Mouse (Mus musculus) adrenal gland, adult 10 weeks (tissue): ENCODE data around the gene Zfp358. TPM values are rescaled to one million over a fixed set of nuclear protein-coding genes. Genes with fewer than 3 reads are reported as not detected.

Source experiments
- polyA plus RNA-seq: library from polyadenylated mRNA; stranded (reverse); fragments of 350-450 nt; fragmentation: Illumina TruSeq; extraction: RNeasy Lipid Tissue Mini Kit (QIAGEN cat#74804); gene quantifications from one replicate; pipeline ENCODE4 v1.2.3, GENCODE M21; 2014; ENCODE audit warnings: low read depth, low replicate concordance

The Zfp358 gene
- polyA plus RNA-seq: 2.8 TPM

DNA sequence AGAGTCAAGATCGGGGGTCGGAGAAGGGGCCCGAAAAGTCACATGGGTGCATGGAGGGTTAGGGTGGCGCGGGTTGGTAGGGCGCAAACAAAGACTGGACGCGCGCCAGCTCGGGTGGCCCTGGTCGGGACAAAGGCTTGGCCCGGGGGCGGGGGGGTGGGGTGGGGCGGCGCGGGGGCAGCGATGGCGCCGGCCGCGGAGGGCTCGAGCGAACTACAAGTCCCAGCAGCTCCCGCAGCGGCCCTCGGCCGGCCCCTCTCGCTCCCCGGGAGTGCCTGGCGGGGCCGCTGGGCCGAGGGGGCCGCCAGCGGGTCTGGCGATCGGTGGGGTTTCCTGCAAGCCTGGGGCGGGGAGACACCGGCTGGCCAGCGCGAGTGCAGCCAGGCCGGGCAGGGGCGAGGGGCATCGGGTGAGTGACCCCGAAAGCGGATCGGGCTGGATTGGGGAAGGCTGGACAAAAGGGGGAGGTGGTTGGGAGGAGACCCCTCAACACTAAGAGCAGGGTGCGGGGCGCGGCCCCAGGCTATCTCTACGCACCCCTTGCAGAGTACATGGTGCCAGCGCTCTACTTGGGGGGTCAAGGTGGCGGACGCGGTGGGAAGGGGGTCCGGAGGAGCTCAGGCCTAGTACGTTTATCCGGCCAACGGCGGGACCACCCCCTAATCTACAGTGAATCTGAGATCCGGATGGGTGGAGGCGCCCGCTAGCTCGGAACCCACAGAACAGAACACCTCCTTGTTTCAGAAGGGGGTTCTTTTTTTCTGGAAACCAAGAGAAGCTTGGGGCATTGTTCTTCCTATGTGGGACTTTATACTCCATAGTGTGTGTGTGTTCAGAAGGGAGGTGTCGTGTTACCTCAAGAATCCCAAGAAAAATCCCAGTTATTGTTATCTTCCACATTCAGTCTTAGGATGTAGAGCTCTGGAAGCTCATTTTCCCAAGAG is at the start of gene Zfp358:
Zfp358 (plus strand) TSS at position 238 of the 944 bp plus-strand sequence.

DNA sequence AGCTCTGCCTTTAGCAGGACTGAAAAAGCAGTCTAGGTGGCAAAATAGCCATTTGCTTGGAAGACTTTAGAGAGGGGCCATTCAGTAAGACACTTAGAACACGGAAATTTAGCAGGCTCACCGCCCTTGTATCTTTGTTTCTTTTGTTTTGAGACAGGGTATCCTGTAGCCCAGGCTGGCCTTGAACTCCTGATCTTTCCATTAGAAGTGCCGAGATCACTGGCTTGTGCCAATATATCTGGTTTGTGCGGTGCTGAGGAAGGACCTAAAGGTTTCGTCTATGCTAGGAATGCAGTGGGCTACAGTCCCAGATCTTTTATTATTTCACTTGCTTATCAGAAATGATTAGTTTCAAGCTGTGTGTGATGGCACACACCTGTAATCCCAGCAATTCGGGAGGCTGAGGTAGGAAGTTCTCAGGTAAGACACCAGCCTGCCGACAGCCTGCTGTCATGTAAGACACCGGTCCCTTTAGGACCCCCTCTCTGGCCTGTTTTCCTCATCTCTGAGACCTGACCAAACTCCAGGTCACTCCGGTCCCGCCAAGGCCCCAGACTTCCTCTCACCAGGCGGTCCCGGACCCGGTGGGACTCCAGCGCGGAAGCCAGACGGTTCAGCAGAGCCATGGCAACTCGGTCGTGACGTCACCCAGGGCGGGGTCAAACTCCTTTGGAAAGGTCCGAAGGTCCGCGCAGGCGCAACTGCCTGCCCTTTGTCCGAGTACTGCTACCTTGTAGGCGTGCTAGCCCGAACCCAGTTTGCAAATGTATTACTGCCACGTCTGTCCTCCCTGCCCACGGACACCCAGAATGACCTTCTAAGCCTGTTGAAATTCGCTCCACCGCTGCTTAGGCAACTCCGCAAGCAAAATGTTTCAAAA is 25.7 kb upstream of the Zfp358 start, which contains the start of gene Pex11g:
Pex11g (minus strand) TSS at position 675 of the 880 bp plus-strand sequence.

DNA sequence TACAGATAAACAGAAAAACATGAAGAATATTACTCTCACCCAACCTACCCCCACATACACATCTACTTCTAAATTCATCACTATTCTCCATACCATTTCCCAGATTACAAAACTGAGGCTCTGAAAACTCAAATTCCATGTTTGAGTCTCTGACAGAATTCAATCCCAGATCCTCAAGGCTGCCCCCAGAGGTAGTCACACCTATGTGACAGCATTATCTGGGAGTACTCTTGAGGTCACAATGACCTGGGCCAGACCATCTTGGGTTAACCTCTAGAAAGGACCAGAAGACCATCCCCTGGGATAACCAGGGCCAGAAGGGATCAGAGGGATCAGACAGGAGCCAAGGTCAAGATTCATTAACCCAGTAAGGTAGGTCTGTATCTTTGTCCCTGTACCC is 22.4 kb upstream of the Zfp358 start, which contains the start of gene Tex45:
Tex45 (plus strand) TSS at position 301 of the 400 bp plus-strand sequence.

DNA sequence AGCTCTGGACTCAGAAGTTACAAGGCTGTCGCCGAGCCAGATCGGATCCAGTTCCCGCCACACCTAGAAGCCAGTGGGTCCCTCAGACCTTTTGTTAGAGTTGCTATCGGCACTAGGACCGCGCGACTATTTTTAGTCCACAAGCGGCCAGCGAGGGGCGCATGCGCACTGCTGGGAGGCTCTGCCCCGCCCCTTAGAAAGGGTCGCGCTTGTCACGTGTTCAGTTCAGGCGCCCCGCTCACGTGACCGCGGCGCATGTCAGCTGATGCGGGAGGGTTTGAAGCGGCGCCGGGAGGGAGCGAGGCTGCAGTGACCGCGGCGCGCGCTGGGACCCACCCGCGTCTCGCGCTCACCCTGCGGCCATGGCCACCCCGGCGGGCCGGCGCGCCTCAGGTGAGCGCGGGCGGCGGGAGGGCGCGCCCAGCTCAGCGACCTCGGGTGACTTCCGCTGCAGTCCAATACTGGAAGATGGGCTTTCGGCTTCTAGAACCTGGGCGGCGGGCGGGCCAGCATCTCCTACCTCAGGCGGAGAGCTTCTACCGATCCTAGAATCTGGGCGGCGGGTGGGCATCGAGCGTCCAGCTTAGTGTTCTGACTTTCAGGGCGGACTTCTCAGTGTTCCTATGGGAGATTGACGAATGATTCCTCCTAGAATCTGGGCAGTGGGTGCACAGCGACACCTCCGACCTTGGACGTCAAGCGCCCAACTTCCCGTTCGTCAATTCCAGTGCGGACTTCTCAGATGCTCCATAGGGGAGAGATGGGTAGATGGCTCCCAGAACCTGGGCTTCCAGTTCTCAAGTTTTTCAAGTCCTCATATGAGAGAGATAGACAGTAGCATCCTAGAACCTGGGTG is 7.5 kb downstream of the Zfp358 start, which contains the start of gene Mcoln1:
Mcoln1 (plus strand) TSS at position 223 of the 856 bp plus-strand sequence.

DNA sequence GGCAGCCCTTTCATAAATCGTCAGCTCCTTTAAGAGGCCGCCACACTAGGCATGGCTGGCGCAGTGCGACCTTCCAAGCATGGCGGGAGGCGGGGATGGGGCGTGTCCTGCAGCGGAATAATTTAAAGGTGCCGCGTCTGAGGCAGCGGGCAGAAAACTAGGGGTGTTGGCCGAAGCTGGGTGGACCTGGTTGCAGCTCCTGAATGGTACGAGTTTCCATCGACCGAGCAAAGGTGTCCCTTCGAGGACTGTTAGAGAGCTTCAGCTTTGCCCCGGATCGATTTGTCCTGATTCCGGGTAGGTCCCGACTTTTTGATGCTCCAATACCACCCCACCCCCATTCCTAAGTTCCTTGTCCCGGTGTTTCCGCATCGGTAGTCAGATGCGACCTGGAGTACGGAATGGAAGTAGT is 22.3 kb downstream of the Zfp358 start, which contains the start of gene Pnpla6:
Pnpla6 (plus strand) TSS at position 125 of the 412 bp plus-strand sequence.

Other genes starting within 250 kb of the Zfp358 start
- gene Insr, start 213.5 kb upstream of the Zfp358 start, polyA plus RNA-seq: 138 TPM
- gene A430078G23Rik, start 139.7 kb upstream of the Zfp358 start, polyA plus RNA-seq: not detected
- 6.4 TPM for gene Arhgef18, start 100.1 kb upstream of the Zfp358 start, polyA plus RNA-seq
- gene Pex11g, start 25.5 kb upstream of the Zfp358 start, polyA plus RNA-seq: 0.82 TPM
- not detected for gene Tex45, start 22.3 kb upstream of the Zfp358 start, polyA plus RNA-seq
- gene Mcoln1, start 7.3 kb downstream of the Zfp358 start, polyA plus RNA-seq: 12.9 TPM
- gene Pnpla6, start 22.2 kb downstream of the Zfp358 start, polyA plus RNA-seq: 5.8 TPM
- not detected for gene C330021F23Rik, start 74.9 kb downstream of the Zfp358 start, polyA plus RNA-seq
- gene Camsap3, start 94.2 kb downstream of the Zfp358 start, polyA plus RNA-seq: 0.58 TPM
- gene Xab2, start 128.2 kb downstream of the Zfp358 start, polyA plus RNA-seq: 0.87 TPM
- 18.3 TPM for gene Pet100, start 128.4 kb downstream of the Zfp358 start, polyA plus RNA-seq
- gene Pcp2, start 132.4 kb downstream of the Zfp358 start, polyA plus RNA-seq: not detected
- gene Stxbp2, start 137.8 kb downstream of the Zfp358 start, polyA plus RNA-seq: 15.1 TPM
- 32.8 TPM for gene Retn, start 162.6 kb downstream of the Zfp358 start, polyA plus RNA-seq
- not detected for gene Mcemp1, start 172.6 kb downstream of the Zfp358 start, polyA plus RNA-seq
- gene Fcor, start 179.2 kb downstream of the Zfp358 start, polyA plus RNA-seq: 3.4 TPM
- gene Trappc5, start 183.2 kb downstream of the Zfp358 start, polyA plus RNA-seq: 8.7 TPM
- gene Fcer2a, start 201.0 kb downstream of the Zfp358 start, polyA plus RNA-seq: 0.76 TPM
- not detected for gene Clec4g, start 227.5 kb downstream of the Zfp358 start, polyA plus RNA-seq